In genomic region chr11:50131801-50132201, GRCm38 (mm10) we compare ENCODE assay signal across 8 mouse cellular contexts. TPM values are rescaled to one million over a fixed set of nuclear protein-coding genes. Genes with fewer than 3 reads are reported as not detected.
DNase-seq lines count a peak whose midpoint lies in the region; ATAC-seq and TF ChIP-seq lines count a peak whose summit lies in the region.

No protein-coding gene starts in this region.

- peak; percentile 92 for DNase-seq in heart, adult 11 months
- DNase-seq in heart, postnatal 4 days = no peak
- DNase-seq in 416B (ENCODE audit: low read depth) = peak; percentile 59
- no peak for DNase-seq in urinary bladder, postnatal 36 days (ENCODE audit: low spot score in 2 of 2)
- no peak for DNase-seq in gastrocnemius, postnatal 36 days

- H3K36me3 ChIP-seq in intestine, embryonic 16.5 days (ENCODE audit: control insufficient read depth, insufficient read depth, low read length) = 0 out of 2 replicates have a peak, but pooled peaks cover 2% of the 10 kb centered on the region
- H3K36me3 ChIP-seq in midbrain, embryonic 16.5 days (ENCODE audit: control insufficient read depth, insufficient read depth, low read length) = peaks cover 3% of the 10 kb centered on the region; the same call in 1 of the 2 replicates

- ATAC-seq in intestine, embryonic 16.5 days = peak; percentile 22; the same call in 1 of the 2 replicates
- ATAC-seq in midbrain, embryonic 16.5 days = peak; percentile 7; the same call in 1 of the 2 replicates

- whole genome bisulfite sequencing in intestine, embryonic 16.5 days = 9% methylated on average over 10 of the region's 10 CpGs
- 7% methylated on average over 10 of the region's 10 CpGs for WGBS in midbrain, embryonic 16.5 days

- H3K9ac ChIP-seq in intestine, embryonic 16.5 days (ENCODE audit: low read depth, low read length) = peak overlapping the region; percentile 100
- peak overlapping the region; percentile 100 for H3K9ac ChIP-seq in midbrain, embryonic 16.5 days (ENCODE audit: low read depth, low read length)

- H3K9me3 ChIP-seq in intestine, embryonic 16.5 days (ENCODE audit: control insufficient read depth, low read length) = no peaks in the 10 kb centered on the region
- no peaks in the 10 kb centered on the region for H3K9me3 ChIP-seq in midbrain, embryonic 16.5 days (replicated peaks; ENCODE audit: control insufficient read depth, low read length, poor library complexity, severe bottlenecking)

- H3K27ac ChIP-seq in cortical plate, adult 2 months (ENCODE audit: insufficient read depth, low read length) = peak overlapping the region; percentile 74
- H3K27ac ChIP-seq in intestine, embryonic 16.5 days (ENCODE audit: low read length) = peak overlapping the region; percentile 82
- H3K27ac ChIP-seq in midbrain, embryonic 16.5 days (ENCODE audit: low read length) = peak overlapping the region; percentile 93

- peaks cover 5% of the 10 kb centered on the region for H3K4me1 ChIP-seq in cortical plate, adult 2 months (ENCODE audit: control insufficient read depth, insufficient read depth, low read length)
- peaks cover 18% of the 10 kb centered on the region for H3K4me1 ChIP-seq in intestine, embryonic 16.5 days (ENCODE audit: control insufficient read depth, insufficient read depth, low read length)
- peaks cover 14% of the 10 kb centered on the region for H3K4me1 ChIP-seq in midbrain, embryonic 16.5 days (ENCODE audit: control insufficient read depth, insufficient read depth, low read length)

- H3K27me3 ChIP-seq in intestine, embryonic 16.5 days (replicated peaks; ENCODE audit: control insufficient read depth, insufficient read depth, low read length) = no peaks in the 10 kb centered on the region
- no peaks in the 10 kb centered on the region for H3K27me3 ChIP-seq in midbrain, embryonic 16.5 days (ENCODE audit: control insufficient read depth, insufficient read depth, low read depth, low read length)

- intact Hi-C loops in gastrocnemius, postnatal 36 days (cut with DNase I) = loop anchor here (2.0 to 5.0 kb wide), 2 partner anchors 104 to 147 kb away; partner anchors contain the start of gene Rnf130

- peak overlapping the region; percentile 95 for H3K4me3 ChIP-seq in cortical plate, adult 2 months (ENCODE audit: insufficient read depth, low read length)
- peak overlapping the region; percentile 92 for H3K4me3 ChIP-seq in intestine, embryonic 16.5 days (ENCODE audit: low read length)
- H3K4me3 ChIP-seq in midbrain, embryonic 16.5 days (ENCODE audit: low read depth, low read length) = peak overlapping the region; percentile 90

- no peak for TF ChIP-seq CTCF in cortical plate, adult 2 months (IDR thresholded peaks at IDR 0.05; ENCODE audit: extremely low read depth, insufficient read depth, low read length)

- peak overlapping the region; percentile 89 for H3K4me2 ChIP-seq in intestine, embryonic 16.5 days (ENCODE audit: low read depth, low read length)
- H3K4me2 ChIP-seq in midbrain, embryonic 16.5 days (ENCODE audit: low read length) = peak overlapping the region; percentile 77

- no peak for TF ChIP-seq POLR2A in cortical plate, adult 2 months (IDR thresholded peaks at IDR 0.05; ENCODE audit: extremely low read depth, insufficient read depth, low read length)

RNA-seq across cellular contexts. Expression of gene Tbc1d9b, which starts 0.6 kb away (rescaled TPM):
- 10 to 100 TPM; 40.6 to 42.4 TPM for total RNA-seq in heart, postnatal 4 days (2021)
- polyA plus RNA-seq in cortical plate, adult 2 months (2012; rRNA removed) = 162 and 188 TPM in 2 replicates
- 29.9 and 32.5 TPM in 2 replicates for polyA plus RNA-seq in intestine, embryonic 16.5 days (2015; fragmentation: Nextera tagmentation; extraction: Ambion mirVana)
- 38.3 and 38.4 TPM in 2 replicates for polyA plus RNA-seq in midbrain, embryonic 16.5 days (2015; fragmentation: Nextera tagmentation; extraction: Ambion mirVana)
- total RNA-seq in gastrocnemius, postnatal 36 days (2021) = 10 to 100 TPM; 24.1 to 24.5 TPM

RNA-seq across cellular contexts. Expression of gene Mrnip, which starts 42.4 kb away (rescaled TPM):
- total RNA-seq in heart, postnatal 4 days (2021) = 1 to 10 TPM; 7.7 to 8.0 TPM
- polyA plus RNA-seq in cortical plate, adult 2 months (2012; rRNA removed) = 23.7 and 24.9 TPM in 2 replicates
- polyA plus RNA-seq in intestine, embryonic 16.5 days (2015; fragmentation: Nextera tagmentation; extraction: Ambion mirVana) = 10.3 and 12.4 TPM in 2 replicates
- 32.7 and 39.2 TPM in 2 replicates for polyA plus RNA-seq in midbrain, embryonic 16.5 days (2015; fragmentation: Nextera tagmentation; extraction: Ambion mirVana)
- total RNA-seq in gastrocnemius, postnatal 36 days (2021) = 1 to 10 TPM; 2.4 to 2.6 TPM

Comparison
In these comparisons a context has a peak if more than half of its experiments do, and no peak if none do; other contexts are left out.
1. DNase-seq: peak in heart, adult 11 months (single experiment) and 416B (single experiment); none in heart, postnatal 4 days (single experiment), urinary bladder, postnatal 36 days (0 of 2) and gastrocnemius, postnatal 36 days (0 of 2).
2. Peak in every context shown above with its lines, with median percentiles within 50 percentile points of each other: H3K27ac ChIP-seq and H3K4me3 ChIP-seq.